Mouse (Mus musculus): ENCODE results near the gene Golga2. TPM values are rescaled to one million over a fixed set of nuclear protein-coding genes. Genes with fewer than 3 reads are reported as not detected.

Gene Golga2
- polyA plus RNA-seq (2015; fragmentation: Nextera tagmentation; extraction: Ambion mirVana), result 36.5 and 36.6 TPM in 2 replicates

DNA sequence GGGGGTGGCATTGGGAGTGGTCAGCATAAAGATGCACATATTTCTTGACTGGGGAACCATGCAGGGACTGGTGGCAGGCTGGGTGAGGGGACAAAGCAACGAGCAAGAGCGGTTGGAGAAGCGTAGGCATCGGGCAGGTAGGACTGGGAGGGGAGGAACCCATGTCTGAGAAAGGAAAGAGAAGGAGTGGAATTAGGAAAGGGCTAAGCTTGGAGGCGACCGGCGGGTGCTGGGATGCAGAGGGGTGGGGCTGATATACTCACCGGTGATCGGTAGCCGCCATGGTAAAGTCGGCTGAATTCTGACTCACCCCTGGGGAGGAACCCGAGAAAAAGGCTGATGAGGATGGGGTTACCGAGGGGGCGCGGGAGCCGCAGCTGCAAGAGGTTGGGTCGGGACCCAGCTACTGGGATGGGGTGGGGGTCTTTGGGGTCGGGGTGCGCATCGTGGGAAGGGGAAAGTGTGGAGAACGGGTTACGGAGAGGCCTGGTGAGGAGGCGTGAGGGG, at the start of gene Golga2:
TSS of gene Golga2 (plus strand) at position 51 of the 507 bp plus-strand sequence.
- Histone ChIP-seq H3K4me1 (peaks cover 21% of the 10 kb centered on the region), H3K36me3 (peaks cover 38% of the 10 kb centered on the region), H3K4me2 (peak within 1 kb of the TSS; percentile 78), H3K9me3 (no peaks in the 10 kb centered on the region), H3K9ac (peak within 1 kb of the TSS; percentile 84), H3K4me3 (peak within 1 kb of the TSS; percentile 79), H3K27ac (peak within 1 kb of the TSS; percentile 83), H3K27me3 (no peaks in the 10 kb centered on the region)
- ATAC-seq (ENCODE audit: insufficient number of reproducible peaks, low FRiP score, low TSS enrichment, low read depth), result no peak; the same call in 1 of the 2 replicates
- under 1% methylated on average over 22 of the region's 23 CpGs for WGBS

GRCm38 (mm10) chr2:32237571-32237970, 49.6 kb upstream of the Golga2 start:
- H3K4me2 ChIP-seq, result peak overlapping the region; percentile 79
- peak overlapping the region; percentile 92; the same call in 1 of the 2 replicates for H3K27ac ChIP-seq
- peaks cover 44% of the 10 kb centered on the region for H3K36me3 ChIP-seq
- 0 out of 2 replicates have a peak overlapping the region, but pooled peaks have one; percentile 3 for H3K9ac ChIP-seq
- no peaks in the 10 kb centered on the region for H3K9me3 ChIP-seq
- ATAC-seq (ENCODE audit: insufficient number of reproducible peaks, low FRiP score, low TSS enrichment, low read depth), result no peak
- peaks cover 20% of the 10 kb centered on the region for H3K4me1 ChIP-seq
- WGBS, result 28% methylated on average over 4 of the region's 4 CpGs
- peak overlapping the region; percentile 70 for H3K4me3 ChIP-seq
- H3K27me3 ChIP-seq, result no peaks in the 10 kb centered on the region

DNA sequence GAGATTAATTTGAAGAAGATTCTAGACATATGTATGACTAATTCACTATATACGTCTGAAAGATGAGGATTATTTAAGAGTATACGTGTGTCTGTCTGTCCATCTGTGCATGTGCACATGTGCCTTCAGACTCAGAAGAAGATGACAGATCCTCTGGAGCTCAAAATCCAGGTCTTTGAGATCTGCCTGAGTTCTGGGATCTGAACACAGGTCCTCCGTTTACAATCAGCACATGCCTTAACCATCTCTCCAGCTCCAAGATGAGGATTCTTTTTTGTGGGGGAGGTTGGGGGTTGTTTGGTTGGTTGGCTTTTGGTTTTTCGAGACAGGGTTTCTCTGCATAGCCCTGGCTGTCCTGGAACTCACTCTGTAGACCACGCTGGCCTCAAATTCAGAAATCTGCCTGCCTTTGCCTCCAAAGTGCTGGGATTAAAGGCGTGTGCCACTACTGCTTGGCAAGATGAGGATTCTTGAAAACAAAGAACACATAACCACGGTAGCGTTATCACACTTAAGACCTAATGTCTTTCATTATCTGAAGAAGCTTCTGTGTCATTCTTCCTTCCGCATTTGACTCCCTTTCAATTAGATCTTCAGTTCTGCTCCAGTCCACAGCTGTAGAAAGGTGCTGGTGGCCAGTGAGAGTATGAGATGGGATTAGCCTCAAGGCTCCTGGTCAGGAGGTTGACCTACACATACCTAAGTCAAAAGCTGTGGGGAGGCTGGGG, 48.3 kb upstream of the Golga2 start:
- Histone ChIP-seq H3K4me2 (no peak overlapping the region), H3K36me3 (peaks cover 39% of the 10 kb centered on the region), H3K4me1 (peaks cover 20% of the 10 kb centered on the region), H3K4me3 (no peak overlapping the region), H3K27me3 (no peaks in the 10 kb centered on the region), H3K9me3 (no peaks in the 10 kb centered on the region), H3K27ac (no peak overlapping the region), H3K9ac (no peak overlapping the region)
- WGBS, result 88% methylated on average over 9 of the region's 9 CpGs
- ATAC-seq (ENCODE audit: insufficient number of reproducible peaks, low FRiP score, low TSS enrichment, low read depth), result no peak

DNA sequence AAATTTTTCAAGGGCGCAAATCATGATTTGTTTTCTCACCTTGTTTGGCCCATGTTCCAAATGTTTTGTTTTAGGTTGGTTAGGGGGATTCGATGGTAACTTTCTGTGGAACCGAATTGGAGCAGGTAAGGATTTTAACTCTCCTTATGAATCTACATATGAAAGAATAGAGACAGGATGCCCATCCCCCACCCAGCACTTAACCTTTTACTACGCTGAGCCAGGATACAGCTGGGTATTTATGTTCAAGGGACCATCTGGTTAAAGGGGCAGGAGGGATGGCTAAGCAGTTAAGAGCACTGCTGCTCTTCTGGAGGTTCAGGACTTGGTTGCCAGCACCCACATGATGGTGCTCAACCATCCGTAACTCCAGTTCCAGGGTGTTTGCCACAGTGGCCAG, 46.6 kb upstream of the Golga2 start:
- Histone ChIP-seq H3K4me2 (no peak overlapping the region), H3K9me3 (no peaks in the 10 kb centered on the region), H3K27me3 (no peaks in the 10 kb centered on the region), H3K27ac (no peak overlapping the region), H3K4me1 (peaks cover 8% of the 10 kb centered on the region), H3K4me3 (no peak overlapping the region), H3K9ac (no peak overlapping the region), H3K36me3 (peaks cover 49% of the 10 kb centered on the region)
- no peak for ATAC-seq (ENCODE audit: insufficient number of reproducible peaks, low FRiP score, low TSS enrichment, low read depth)
- 77% methylated on average over 5 of the region's 5 CpGs for WGBS

- H3K4me3 ChIP-seq, result no peak overlapping the region
- no peaks in the 10 kb centered on the region for H3K27me3 ChIP-seq
- ATAC-seq (ENCODE audit: insufficient number of reproducible peaks, low FRiP score, low TSS enrichment, low read depth), result no peak
- H3K9ac ChIP-seq, result no peak overlapping the region
- H3K4me1 ChIP-seq, result peaks cover 1% of the 10 kb centered on the region; the same call in 1 of the 2 replicates
- peaks cover 71% of the 10 kb centered on the region for H3K36me3 ChIP-seq
- H3K4me2 ChIP-seq, result no peak overlapping the region
- no peaks in the 10 kb centered on the region for H3K9me3 ChIP-seq
- 90% methylated on average over 4 of the region's 4 CpGs for WGBS
- no peak overlapping the region for H3K27ac ChIP-seq
Measured at GRCm38 (mm10) chr2:32242986-32243385, 44.2 kb upstream of the Golga2 start.

- WGBS, result 84% methylated on average over 4 of the region's 4 CpGs
- Histone ChIP-seq H3K4me2 (no peak overlapping the region), H3K27ac (no peak overlapping the region), H3K4me1 (no peaks in the 10 kb centered on the region), H3K9me3 (no peaks in the 10 kb centered on the region), H3K27me3 (no peaks in the 10 kb centered on the region), H3K9ac (no peak overlapping the region), H3K4me3 (no peak overlapping the region), H3K36me3 (peaks cover 88% of the 10 kb centered on the region)
- ATAC-seq (ENCODE audit: insufficient number of reproducible peaks, low FRiP score, low TSS enrichment, low read depth), result no peak
Measured at GRCm38 (mm10) chr2:32246741-32247140, 40.4 kb upstream of the Golga2 start.

DNA sequence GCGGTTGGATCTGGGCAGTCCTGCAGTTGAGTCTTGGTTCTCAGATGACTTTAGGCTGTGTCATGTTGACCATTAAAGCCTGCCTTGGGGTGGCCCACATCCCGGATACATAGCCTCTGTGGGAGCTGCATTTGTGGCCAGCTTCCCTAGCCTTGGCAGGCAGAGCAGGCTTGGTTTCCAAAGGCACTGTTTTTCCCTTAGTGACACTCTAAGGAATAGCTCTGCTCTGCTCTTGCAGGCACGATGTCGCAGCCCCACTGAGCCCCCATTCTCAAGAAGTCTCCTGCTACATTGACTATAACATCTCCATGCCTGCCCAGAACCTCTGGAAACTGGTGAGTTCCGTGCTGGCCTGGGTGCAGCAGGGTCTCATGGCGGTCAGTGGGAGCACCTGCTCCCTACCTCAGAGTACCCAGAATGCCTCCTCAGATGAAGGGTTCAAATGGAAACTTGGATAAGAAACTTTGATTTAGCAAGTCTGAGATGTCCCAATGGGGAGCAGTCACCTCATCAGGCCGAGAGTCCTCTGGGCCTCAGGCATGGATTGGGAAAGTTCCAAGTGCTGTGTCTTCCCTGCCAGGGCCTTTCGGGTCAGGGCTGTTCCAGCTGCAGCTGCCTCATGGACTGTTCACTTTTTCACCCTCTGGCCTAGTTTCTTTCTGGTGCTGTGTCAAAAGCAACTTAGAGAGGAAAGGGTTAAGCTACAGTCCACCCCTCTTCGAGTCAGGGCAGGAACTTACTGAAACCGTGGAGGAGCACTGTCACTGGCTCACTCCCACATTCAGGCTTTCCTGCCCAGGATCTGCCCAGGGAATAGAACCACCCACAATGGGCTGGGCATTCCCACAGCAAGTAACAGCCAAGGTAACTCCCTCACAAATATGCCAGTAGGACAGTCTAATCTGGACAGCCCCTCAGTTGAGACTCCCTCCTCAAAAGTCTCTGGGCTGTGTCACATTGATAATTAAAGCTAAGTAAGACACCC, 38.5 kb upstream of the Golga2 start:
- 74% methylated on average over 10 of the region's 10 CpGs for WGBS
- ATAC-seq (ENCODE audit: insufficient number of reproducible peaks, low FRiP score, low TSS enrichment, low read depth), result no peak
- H3K36me3 ChIP-seq, result peaks cover 98% of the 10 kb centered on the region

DNA sequence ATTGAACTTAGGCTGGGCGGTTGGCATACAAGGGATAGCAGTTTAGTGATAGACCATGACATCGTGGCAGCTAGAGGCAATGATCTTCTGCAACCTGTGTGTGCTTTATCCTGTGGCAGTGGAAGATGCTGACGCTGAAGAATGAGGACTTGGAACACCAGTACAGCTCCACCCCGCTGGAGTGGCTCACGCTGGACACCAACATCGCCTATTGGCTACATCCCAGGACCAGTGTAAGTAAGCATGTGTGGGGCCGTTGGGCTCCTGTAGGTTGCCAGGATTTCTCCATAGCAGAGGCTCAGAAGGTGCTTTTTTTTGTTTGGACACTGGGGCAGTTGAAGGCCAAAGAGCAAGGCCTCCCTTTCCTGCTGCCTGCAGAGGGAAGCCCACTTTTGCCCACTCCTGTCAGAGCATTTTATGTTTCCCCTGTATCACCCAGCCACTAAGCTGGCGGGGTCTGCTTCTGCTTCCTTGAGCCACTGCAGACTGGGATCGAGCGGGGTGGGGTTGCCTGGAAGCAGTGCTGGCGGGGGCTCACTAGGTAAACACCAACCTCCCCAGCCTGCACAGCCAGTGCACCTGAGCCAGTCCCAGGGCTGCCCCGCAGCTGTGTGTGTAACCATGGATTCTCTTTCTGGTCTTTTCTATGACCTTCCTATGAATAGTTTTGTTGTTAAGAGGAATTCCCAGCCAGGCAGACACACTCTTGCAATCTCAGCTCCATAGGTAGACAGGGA, 35.2 kb upstream of the Golga2 start:
- 87% methylated on average over 12 of the region's 12 CpGs for WGBS
- Histone ChIP-seq H3K36me3 (peaks cover 89% of the 10 kb centered on the region), H3K4me1 (no peaks in the 10 kb centered on the region), H3K9me3 (no peaks in the 10 kb centered on the region), H3K9ac (no peak overlapping the region), H3K4me2 (no peak overlapping the region), H3K4me3 (no peak overlapping the region), H3K27me3 (no peaks in the 10 kb centered on the region), H3K27ac (no peak overlapping the region)
- no peak for ATAC-seq (ENCODE audit: insufficient number of reproducible peaks, low FRiP score, low TSS enrichment, low read depth)

More for the DNA sequence above, 38.5 kb upstream of the Golga2 start:
- H3K4me1 ChIP-seq, result no peaks in the 10 kb centered on the region
- H3K4me3 ChIP-seq, result no peak overlapping the region
- H3K9ac ChIP-seq, result no peak overlapping the region
- H3K4me2 ChIP-seq, result no peak overlapping the region
- H3K9me3 ChIP-seq, result no peaks in the 10 kb centered on the region
- H3K27me3 ChIP-seq, result no peaks in the 10 kb centered on the region
- H3K27ac ChIP-seq, result no peak overlapping the region

DNA sequence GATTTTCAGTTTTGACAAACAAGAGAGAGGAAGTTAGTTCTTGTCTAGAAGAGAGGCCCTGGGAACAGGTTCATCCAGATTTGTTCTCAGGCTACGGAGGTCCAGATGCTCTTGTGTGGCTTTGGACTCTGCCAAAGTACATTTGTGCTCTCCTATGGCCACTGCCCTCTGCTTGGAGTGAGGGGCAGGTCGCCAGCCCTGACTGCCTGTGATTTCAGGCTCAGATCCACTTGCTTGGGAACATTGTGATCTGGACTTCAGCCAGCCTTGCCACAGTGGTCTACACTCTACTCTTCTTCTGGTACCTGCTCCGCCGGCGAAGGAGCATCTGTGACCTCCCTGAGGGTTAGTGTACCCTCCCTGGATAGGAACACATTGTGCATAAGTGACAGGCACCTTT, 34.5 kb upstream of the Golga2 start:
- ATAC-seq (ENCODE audit: insufficient number of reproducible peaks, low FRiP score, low TSS enrichment, low read depth), result no peak
- Histone ChIP-seq H3K4me3 (no peak overlapping the region), H3K27me3 (no peaks in the 10 kb centered on the region), H3K9ac (no peak overlapping the region), H3K27ac (no peak overlapping the region), H3K4me1 (no peaks in the 10 kb centered on the region), H3K36me3 (peaks cover 89% of the 10 kb centered on the region), H3K9me3 (no peaks in the 10 kb centered on the region), H3K4me2 (no peak overlapping the region)
- 89% methylated on average over 5 of the region's 5 CpGs for WGBS

- no peaks in the 10 kb centered on the region for H3K4me1 ChIP-seq
- no peak overlapping the region for H3K9ac ChIP-seq
- H3K36me3 ChIP-seq, result peaks cover 89% of the 10 kb centered on the region
- WGBS, result 69% methylated on average over 1 of the region's 1 CpGs
- H3K4me3 ChIP-seq, result no peak overlapping the region
- H3K27ac ChIP-seq, result no peak overlapping the region
- no peaks in the 10 kb centered on the region for H3K27me3 ChIP-seq
- ATAC-seq (ENCODE audit: insufficient number of reproducible peaks, low FRiP score, low TSS enrichment, low read depth), result no peak
- no peaks in the 10 kb centered on the region for H3K9me3 ChIP-seq
- no peak overlapping the region for H3K4me2 ChIP-seq
Measured at GRCm38 (mm10) chr2:32253352-32253751, 33.8 kb upstream of the Golga2 start.

DNA sequence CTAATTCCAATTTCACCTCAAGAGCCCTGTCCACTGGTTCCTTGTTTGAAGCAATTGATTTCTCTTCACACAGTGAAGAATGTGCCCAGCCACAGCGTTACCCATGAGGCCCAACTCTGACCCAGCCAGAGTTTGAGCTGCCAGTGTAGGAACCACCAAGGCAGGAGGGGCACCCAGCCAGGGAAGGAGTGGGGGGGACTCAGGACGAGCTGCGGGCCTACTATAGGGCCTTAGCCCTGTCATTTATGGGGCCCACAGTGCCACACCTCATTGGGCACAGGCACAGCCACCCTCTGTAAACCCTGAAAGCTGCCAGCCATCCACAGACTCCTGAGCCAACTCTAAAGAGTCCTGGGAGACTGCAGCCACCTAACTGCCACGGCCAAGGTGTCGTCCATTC, 32.6 kb upstream of the Golga2 start:
- H3K27ac ChIP-seq, result no peak overlapping the region
- no peak for ATAC-seq (ENCODE audit: insufficient number of reproducible peaks, low FRiP score, low TSS enrichment, low read depth)
- H3K27me3 ChIP-seq, result no peaks in the 10 kb centered on the region
- peaks cover 78% of the 10 kb centered on the region for H3K36me3 ChIP-seq
- 76% methylated on average over 5 of the region's 5 CpGs for WGBS
- peaks cover 10% of the 10 kb centered on the region for H3K4me1 ChIP-seq
- H3K9me3 ChIP-seq, result no peaks in the 10 kb centered on the region
- H3K4me3 ChIP-seq, result no peak overlapping the region
- H3K9ac ChIP-seq, result no peak overlapping the region
- H3K4me2 ChIP-seq, result no peak overlapping the region

Data from limb, embryonic 15.5 days (tissue).